Mouse (Mus musculus): Measurements from ENCODE around the gene Zmynd15. TPM values are rescaled to one million over a fixed set of nuclear protein-coding genes. Genes with fewer than 3 reads are reported as not detected.

The Zmynd15 gene
- total RNA-seq, 1 experiment: 0.54 TPM

DNA sequence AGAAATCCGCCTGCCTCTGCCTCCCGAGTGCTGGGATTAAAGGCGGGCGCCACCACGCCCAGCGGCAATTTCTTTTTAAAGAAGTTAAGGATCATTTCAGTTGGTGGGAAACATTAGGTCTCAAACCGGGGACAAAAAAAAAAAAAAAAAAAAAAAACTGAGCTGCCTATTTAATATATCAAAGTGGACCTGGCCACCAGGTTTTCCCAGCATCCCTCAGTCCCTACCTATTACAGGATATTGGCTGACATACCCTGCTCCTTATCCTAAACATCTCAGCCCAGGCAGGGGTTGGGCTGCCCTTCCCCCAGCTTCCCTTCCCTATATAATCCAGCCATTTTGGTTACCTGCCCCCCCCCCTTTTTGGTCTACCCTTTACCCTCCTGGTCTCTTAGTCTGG is 52.6 kb downstream of the Zmynd15 start:
- no peaks in the 10 kb centered on the region for H3K9me3 ChIP-seq (ENCODE audit: control insufficient read depth, insufficient read depth, low read depth, low read length)
- no peaks in the 10 kb centered on the region for H3K36me3 ChIP-seq (ENCODE audit: control insufficient read depth, insufficient read depth, low read length, poor library complexity, severe bottlenecking)
- in situ Hi-C loops (cut with MboI; ENCODE audit: low sequenced_read_pairs in 2 of 2, unreplicated experiment in 2 of 2): no loop called here
- H3K9ac ChIP-seq (ENCODE audit: insufficient read depth, low read depth, low read length, poor library complexity, severe bottlenecking): no peak overlapping the region
- no peak overlapping the region for H3K4me3 ChIP-seq (ENCODE audit: insufficient read depth in 1 of 2, low read depth in 1 of 2, low read length in 2 of 2, poor library complexity in 1 of 2, severe bottlenecking in 1 of 2)
- TF ChIP-seq CHD2 (IDR thresholded peaks at IDR 0.05; ENCODE audit: low read depth, low read length): no peak
- no peak for TF ChIP-seq ZNF384 (IDR thresholded peaks at IDR 0.05; ENCODE audit: low read depth, low read length)
- TF ChIP-seq MAFK (IDR thresholded peaks at IDR 0.05; ENCODE audit: insufficient read depth, low read depth, low read length): no peak
- TF ChIP-seq HCFC1 (IDR thresholded peaks at IDR 0.05; ENCODE audit: borderline replicate concordance, insufficient read depth, low read length): no peak
- DNase-seq (ENCODE audit: low read depth, low spot score): no peak
- H3K4me1 ChIP-seq (ENCODE audit: control insufficient read depth in 2 of 2, insufficient read depth in 2 of 2, low read length in 2 of 2, poor library complexity in 1 of 2): peaks cover 0 to 12% of the 10 kb centered on the region in 2 experiments; a peak in 1 of 4 replicates
- H3K27ac ChIP-seq (ENCODE audit: insufficient read depth, low read depth, low read length, poor library complexity, severe bottlenecking): no peak overlapping the region

- Histone ChIP-seq H3K36me3 (ENCODE audit: control insufficient read depth, insufficient read depth, low read length, poor library complexity, severe bottlenecking) (no peaks in the 10 kb centered on the region), H3K4me3 (ENCODE audit: insufficient read depth in 1 of 2, low read depth in 1 of 2, low read length in 2 of 2, poor library complexity in 1 of 2, severe bottlenecking in 1 of 2) (no peak overlapping the region), H3K9me3 (ENCODE audit: control insufficient read depth, insufficient read depth, low read depth, low read length) (no peaks in the 10 kb centered on the region), H3K9ac (ENCODE audit: insufficient read depth, low read depth, low read length, poor library complexity, severe bottlenecking) (no peak overlapping the region), H3K27ac (ENCODE audit: insufficient read depth, low read depth, low read length, poor library complexity, severe bottlenecking) (no peak overlapping the region), H3K4me1 (ENCODE audit: control insufficient read depth in 2 of 2, insufficient read depth in 2 of 2, low read length in 2 of 2, poor library complexity in 1 of 2) (peaks cover 0 to 12% of the 10 kb centered on the region in 2 experiments; a peak in 1 of 4 replicates)
- DNase-seq (ENCODE audit: low read depth, low spot score): no peak
- in situ Hi-C loops (cut with MboI; ENCODE audit: low sequenced_read_pairs in 2 of 2, unreplicated experiment in 2 of 2): no loop called here
- no peak for TF ChIP-seq CHD2 (IDR thresholded peaks at IDR 0.05; ENCODE audit: low read depth, low read length)
Measured at GRCm38 (mm10) chr11:70512709-70513342, 53.6 kb downstream of the Zmynd15 start.

GRCm38 (mm10) chr11:70513520-70513919 is 54.3 kb downstream of the Zmynd15 start:
- in situ Hi-C loops (cut with MboI; ENCODE audit: low sequenced_read_pairs in 2 of 2, unreplicated experiment in 2 of 2): no loop called here
- DNase-seq (ENCODE audit: low read depth, low spot score): no peak
- TF ChIP-seq CHD2 (IDR thresholded peaks at IDR 0.05; ENCODE audit: low read depth, low read length) (no peak), HCFC1 (IDR thresholded peaks at IDR 0.05; ENCODE audit: borderline replicate concordance, insufficient read depth, low read length) (no peak), ZC3H11A (IDR thresholded peaks at IDR 0.05; ENCODE audit: borderline replicate concordance, low read depth, low read length) (no peak)
- Histone ChIP-seq H3K27ac (ENCODE audit: insufficient read depth, low read depth, low read length, poor library complexity, severe bottlenecking) (no peak overlapping the region), H3K4me3 (ENCODE audit: insufficient read depth in 1 of 2, low read depth in 1 of 2, low read length in 2 of 2, poor library complexity in 1 of 2, severe bottlenecking in 1 of 2) (no peak overlapping the region), H3K9ac (ENCODE audit: insufficient read depth, low read depth, low read length, poor library complexity, severe bottlenecking) (no peak overlapping the region), H3K9me3 (ENCODE audit: control insufficient read depth, insufficient read depth, low read depth, low read length) (no peaks in the 10 kb centered on the region), H3K4me1 (ENCODE audit: control insufficient read depth in 2 of 2, insufficient read depth in 2 of 2, low read length in 2 of 2, poor library complexity in 1 of 2) (peaks cover 0 to 12% of the 10 kb centered on the region in 2 experiments; a peak in 1 of 4 replicates), H3K36me3 (ENCODE audit: control insufficient read depth, insufficient read depth, low read length, poor library complexity, severe bottlenecking) (no peaks in the 10 kb centered on the region)

DNA sequence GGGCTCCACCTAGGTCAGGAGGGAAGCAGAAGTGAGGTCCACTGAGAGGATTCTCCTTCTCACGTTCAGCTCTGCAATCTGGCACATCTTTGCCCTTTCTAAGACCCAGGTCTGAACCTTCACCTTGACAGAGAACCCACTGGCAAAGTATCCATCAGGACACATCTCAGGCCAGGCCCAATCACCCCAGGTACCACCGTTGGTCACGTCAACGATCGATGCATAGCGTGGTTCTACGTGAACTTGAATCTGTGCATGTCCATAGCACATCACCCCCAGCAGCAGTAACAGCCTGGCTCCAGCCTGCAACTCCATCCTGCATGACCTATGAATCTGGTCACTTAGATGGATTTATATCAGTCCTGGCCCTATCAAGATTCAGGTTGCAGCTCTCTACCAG is 55.1 kb downstream of the Zmynd15 start, which contains the start of gene Vmo1:
TSS of gene Vmo1 (minus strand) at position 329 of the 400 bp plus-strand sequence.
- in situ Hi-C loops (cut with MboI; ENCODE audit: low sequenced_read_pairs in 2 of 2, unreplicated experiment in 2 of 2): no loop called here
- H3K36me3 ChIP-seq (ENCODE audit: control insufficient read depth, insufficient read depth, low read length, poor library complexity, severe bottlenecking): no peaks in the 10 kb centered on the region
- no peak within 1 kb of the TSS for H3K4me3 ChIP-seq (ENCODE audit: insufficient read depth in 1 of 2, low read depth in 1 of 2, low read length in 2 of 2, poor library complexity in 1 of 2, severe bottlenecking in 1 of 2)
- H3K4me1 ChIP-seq (ENCODE audit: control insufficient read depth in 2 of 2, insufficient read depth in 2 of 2, low read length in 2 of 2, poor library complexity in 1 of 2): peaks cover 0 to 12% of the 10 kb centered on the region in 2 experiments; a peak in 1 of 4 replicates
- no peaks in the 10 kb centered on the region for H3K9me3 ChIP-seq (ENCODE audit: control insufficient read depth, insufficient read depth, low read depth, low read length)
- no peak for DNase-seq (ENCODE audit: low read depth, low spot score)
- no peak within 1 kb of the TSS for H3K9ac ChIP-seq (ENCODE audit: insufficient read depth, low read depth, low read length, poor library complexity, severe bottlenecking)
- TF ChIP-seq CHD2 (IDR thresholded peaks at IDR 0.05; ENCODE audit: low read depth, low read length) (no peak), ZC3H11A (IDR thresholded peaks at IDR 0.05; ENCODE audit: borderline replicate concordance, low read depth, low read length) (no peak), MAFK (IDR thresholded peaks at IDR 0.05; ENCODE audit: insufficient read depth, low read depth, low read length) (no peak), ZNF384 (IDR thresholded peaks at IDR 0.05; ENCODE audit: low read depth, low read length) (no peak), HCFC1 (IDR thresholded peaks at IDR 0.05; ENCODE audit: borderline replicate concordance, insufficient read depth, low read length) (no peak)
- no peak within 1 kb of the TSS for H3K27ac ChIP-seq (ENCODE audit: insufficient read depth, low read depth, low read length, poor library complexity, severe bottlenecking)

Other genes with a start within 250 kb of the Zmynd15 start
- gene Slc16a11, start 246.7 kb upstream of the Zmynd15 start, total RNA-seq (2012; rRNA removed): 0.98 and 3.0 TPM in 2 replicates
- 10.7 and 12.4 TPM in 2 replicates for gene Slc16a13, start 238.4 kb upstream of the Zmynd15 start, total RNA-seq (2012; rRNA removed)
- 5.2 and 7.1 TPM in 2 replicates for gene Bcl6b, start 229.6 kb upstream of the Zmynd15 start, total RNA-seq (2012; rRNA removed)
- 49.9 and 59.4 TPM in 2 replicates for gene 0610010K14Rik, start 221.5 kb upstream of the Zmynd15 start, total RNA-seq (2012; rRNA removed)
- gene Gm21988, start 219.6 kb upstream of the Zmynd15 start, total RNA-seq (2012; rRNA removed): 2.4 and 4.5 TPM in 2 replicates
- 66.0 and 75.1 TPM in 2 replicates for gene Rnasek, start 219.6 kb upstream of the Zmynd15 start, total RNA-seq (2012; rRNA removed)
- 0.49 and 0.69 TPM in 2 replicates for gene Alox12, start 204.1 kb upstream of the Zmynd15 start, total RNA-seq (2012; rRNA removed)
- 0.16 and 0.27 TPM in 2 replicates for gene Alox12e, start 136.8 kb upstream of the Zmynd15 start, total RNA-seq (2012; rRNA removed)
- 0.53 and 1.7 TPM in 2 replicates for gene Alox15, start 107.4 kb upstream of the Zmynd15 start, total RNA-seq (2012; rRNA removed)
- 76.5 and 77.5 TPM in 2 replicates for gene Pelp1, start 49.4 kb upstream of the Zmynd15 start, total RNA-seq (2012; rRNA removed)
- gene Arrb2, start 26.8 kb upstream of the Zmynd15 start, total RNA-seq (2012; rRNA removed): 30.6 and 43.1 TPM in 2 replicates
- gene Med11, start 7.5 kb upstream of the Zmynd15 start, total RNA-seq (2012; rRNA removed): 29.1 and 31.2 TPM in 2 replicates
- gene Cxcl16, start 551 bp downstream of the Zmynd15 start, total RNA-seq (2012; rRNA removed): 2.9 and 6.6 TPM in 2 replicates
- 3.8 and 4.6 TPM in 2 replicates for gene Tm4sf5, start 45.8 kb downstream of the Zmynd15 start, total RNA-seq (2012; rRNA removed)
- gene Vmo1, start 55.2 kb downstream of the Zmynd15 start, total RNA-seq (2012; rRNA removed): not detected in 2 replicates
- gene Gltpd2, start 59.8 kb downstream of the Zmynd15 start, total RNA-seq (2012; rRNA removed): 0.42 and 0.54 TPM in 2 replicates
- gene Psmb6, start 65.9 kb downstream of the Zmynd15 start, total RNA-seq (2012; rRNA removed): 506 and 612 TPM in 2 replicates
- gene Gm40193, start 73.5 kb downstream of the Zmynd15 start, total RNA-seq (2012; rRNA removed): not detected in 2 replicates
- 4.4 and 6.3 TPM in 2 replicates for gene Pld2, start 80.6 kb downstream of the Zmynd15 start, total RNA-seq (2012; rRNA removed)
- gene Mink1, start 103.4 kb downstream of the Zmynd15 start, total RNA-seq (2012; rRNA removed): 23.0 and 27.5 TPM in 2 replicates
- gene 4930544D05Rik, start 156.4 kb downstream of the Zmynd15 start, total RNA-seq (2012; rRNA removed): 0.45 and 0.53 TPM in 2 replicates
- gene Chrne, start 159.8 kb downstream of the Zmynd15 start, total RNA-seq (2012; rRNA removed): 1.2 TPM in 1 of 2 replicates, not detected in the other
- 0.45 and 0.85 TPM in 2 replicates for gene Gp1ba, start 179.7 kb downstream of the Zmynd15 start, total RNA-seq (2012; rRNA removed)
- 113 and 157 TPM in 2 replicates for gene Rnf167, start 187.8 kb downstream of the Zmynd15 start, total RNA-seq (2012; rRNA removed)
- 84.5 and 97.4 TPM in 2 replicates for gene Slc25a11, start 188.0 kb downstream of the Zmynd15 start, total RNA-seq (2012; rRNA removed)
- 474 and 732 TPM in 2 replicates for gene Pfn1, start 195.2 kb downstream of the Zmynd15 start, total RNA-seq (2012; rRNA removed)
- gene Eno3, start 197.8 kb downstream of the Zmynd15 start, total RNA-seq (2012; rRNA removed): 21.1 and 31.7 TPM in 2 replicates
- gene Spag7, start 210.0 kb downstream of the Zmynd15 start, total RNA-seq (2012; rRNA removed): 68.0 and 74.5 TPM in 2 replicates
- 3.9 and 5.6 TPM in 2 replicates for gene Camta2, start 228.7 kb downstream of the Zmynd15 start, total RNA-seq (2012; rRNA removed)
- gene Inca1, start 240.7 kb downstream of the Zmynd15 start, total RNA-seq (2012; rRNA removed): 0.48 and 1.2 TPM in 2 replicates
- 25.3 and 29.2 TPM in 2 replicates for gene Kif1c, start 241.1 kb downstream of the Zmynd15 start, total RNA-seq (2012; rRNA removed)

Measured in ES-E14 (cell line).